Mouse (Mus musculus): ENCODE measurements around the gene Fam216a.
A peak's percentile ranks its signal among the peaks of the same experiment; 100 is the strongest.
"Not testable (repeated sequence)": the region's sequence is repeated elsewhere in the genome, so short reads cannot be mapped to it uniquely, and the experiment has no call there.

Gene Fam216a

DNA sequence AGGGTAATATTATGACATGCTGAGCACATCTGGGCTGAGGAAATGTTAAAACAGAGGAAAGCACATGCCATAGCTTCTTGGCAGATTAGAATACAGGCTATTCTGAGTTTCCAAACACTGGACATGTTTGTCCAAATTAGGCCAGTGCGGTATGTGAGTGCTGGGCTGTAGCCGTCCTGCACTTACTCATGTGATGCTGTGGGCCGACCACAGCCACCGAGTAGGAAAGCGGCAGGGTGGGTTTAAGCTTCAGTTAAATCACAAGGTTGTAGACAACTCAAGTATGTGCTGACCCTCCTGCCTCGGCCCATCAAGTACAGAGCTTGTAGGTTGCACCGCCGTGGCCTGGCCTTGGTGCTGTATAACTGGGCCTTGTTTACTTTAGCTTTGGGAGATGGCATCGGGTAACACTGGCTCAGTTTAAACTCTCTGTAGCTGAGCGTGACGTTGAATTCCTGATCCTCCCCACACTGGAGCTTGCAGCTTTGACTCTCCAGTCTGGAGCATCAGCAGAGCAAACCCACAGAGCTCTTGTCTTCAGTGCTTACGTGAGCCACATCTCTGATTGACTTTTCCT lies 51.9 kb downstream of the Fam216a start:
- DNase-seq (ENCODE audit: low read depth, low spot score): no peak

DNA sequence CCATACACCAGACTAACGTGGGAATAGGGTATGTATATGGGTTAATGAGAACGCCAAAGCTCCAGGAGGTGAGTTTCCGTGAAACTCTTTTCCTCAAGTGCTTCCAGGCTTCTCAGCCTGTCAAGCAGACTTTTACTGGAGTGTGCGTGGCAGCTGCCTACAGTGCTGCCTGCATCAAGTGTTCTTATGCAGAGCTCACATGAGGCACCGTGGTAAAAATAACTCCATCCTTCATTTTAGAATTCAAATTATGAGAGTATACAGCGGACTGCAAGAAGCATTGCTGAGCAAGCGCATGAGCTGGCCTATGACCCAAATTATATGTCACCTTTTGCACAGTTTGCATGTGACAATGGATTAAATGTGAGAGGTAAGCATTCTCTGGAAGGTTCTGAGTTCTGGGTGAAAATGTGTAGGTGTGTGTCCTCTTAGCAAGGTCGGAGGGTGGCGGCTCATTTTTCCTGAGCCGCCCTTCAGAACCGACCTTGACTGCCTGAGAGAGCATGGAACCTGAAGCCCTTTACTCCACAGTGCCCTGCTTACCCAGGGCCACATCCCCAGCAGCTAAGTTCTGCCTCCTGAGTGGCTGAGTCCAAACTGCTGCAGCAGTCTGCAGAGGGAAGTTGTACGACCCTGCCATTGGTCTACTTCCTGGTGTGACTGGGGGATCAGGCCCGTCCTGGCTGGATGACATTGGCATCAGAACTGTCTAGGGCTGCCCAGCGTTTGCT lies 52.5 kb downstream of the Fam216a start:
- no peak for DNase-seq (ENCODE audit: low read depth, low spot score)

DNA sequence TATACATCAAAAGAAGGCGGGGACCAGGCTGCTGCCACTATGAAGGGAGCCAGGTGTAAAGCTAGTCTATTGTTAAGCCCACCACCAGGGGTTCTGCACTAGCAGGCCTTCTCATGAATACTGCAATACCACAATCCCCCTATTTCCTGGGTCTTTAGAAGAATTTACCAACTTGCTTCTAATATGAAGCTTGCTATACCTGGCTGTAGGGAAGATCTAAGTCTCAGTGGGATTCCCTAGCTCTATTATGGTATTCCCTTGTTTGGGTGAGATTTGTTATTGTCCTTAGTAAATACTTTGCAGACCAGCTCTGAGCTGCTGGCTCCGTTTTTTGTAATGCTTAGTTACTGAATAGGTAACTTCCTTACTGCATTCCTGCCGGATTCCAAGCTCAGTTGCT lies 53.2 kb downstream of the Fam216a start:
- not testable (repeated sequence) for DNase-seq (ENCODE audit: low read depth, low spot score)

DNA sequence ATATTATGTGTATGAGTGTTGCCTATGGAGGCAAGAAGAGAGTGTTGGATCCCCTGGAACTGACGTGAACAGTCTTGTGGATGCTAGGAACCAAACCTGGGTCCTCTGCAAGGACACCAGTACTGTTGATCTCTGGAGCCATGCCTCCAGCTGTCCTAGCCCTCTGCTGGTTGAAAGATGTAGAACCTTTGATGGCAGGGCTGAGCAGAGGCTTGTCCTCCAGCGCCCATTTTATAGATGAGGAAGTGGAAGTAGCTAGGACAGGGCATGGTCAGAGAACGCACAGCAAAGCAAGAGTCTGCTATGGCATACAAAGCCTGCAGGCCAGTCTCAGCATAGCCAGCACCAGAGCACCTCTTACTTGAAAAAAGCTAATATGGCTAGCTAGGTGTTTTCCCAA lies 54.1 kb downstream of the Fam216a start:
- DNase-seq (ENCODE audit: low read depth, low spot score): peak; percentile 39

DNA sequence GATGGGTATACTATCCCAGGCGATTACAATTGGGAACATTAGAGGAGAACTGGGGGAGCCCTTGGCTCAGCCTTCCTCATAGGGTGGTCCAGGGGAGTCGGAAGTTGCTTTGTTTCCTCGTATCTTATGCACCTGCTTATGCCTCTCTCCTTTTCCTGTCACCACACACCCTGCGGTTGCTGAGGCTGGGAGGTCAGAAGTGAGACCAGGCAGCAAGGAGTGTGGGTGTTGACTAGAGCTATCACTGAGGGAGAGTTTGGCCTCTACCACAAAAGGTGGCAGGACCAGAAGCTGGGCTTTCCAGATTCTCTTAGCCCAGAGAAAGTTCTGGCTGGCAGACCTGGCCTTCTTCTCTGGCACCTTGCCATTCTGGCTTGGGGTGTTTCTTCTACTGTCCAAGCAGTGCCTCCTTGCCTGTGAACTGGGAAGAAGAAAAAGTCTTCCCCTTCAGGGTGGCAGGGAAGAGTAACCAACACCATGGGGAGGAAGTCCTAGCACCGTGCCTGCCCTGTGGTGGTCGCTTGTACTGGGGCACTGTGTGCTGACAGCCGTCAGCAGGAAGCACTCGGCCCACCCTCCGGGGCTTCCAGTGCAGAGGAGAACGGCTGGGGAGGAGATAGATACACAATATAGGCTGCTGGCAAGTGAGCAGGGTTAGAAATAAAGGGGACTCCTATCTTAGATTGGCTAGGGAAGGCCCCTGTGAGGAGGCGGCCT lies 54.7 kb downstream of the Fam216a start:
- DNase-seq (ENCODE audit: low read depth, low spot score): no peak

DNA sequence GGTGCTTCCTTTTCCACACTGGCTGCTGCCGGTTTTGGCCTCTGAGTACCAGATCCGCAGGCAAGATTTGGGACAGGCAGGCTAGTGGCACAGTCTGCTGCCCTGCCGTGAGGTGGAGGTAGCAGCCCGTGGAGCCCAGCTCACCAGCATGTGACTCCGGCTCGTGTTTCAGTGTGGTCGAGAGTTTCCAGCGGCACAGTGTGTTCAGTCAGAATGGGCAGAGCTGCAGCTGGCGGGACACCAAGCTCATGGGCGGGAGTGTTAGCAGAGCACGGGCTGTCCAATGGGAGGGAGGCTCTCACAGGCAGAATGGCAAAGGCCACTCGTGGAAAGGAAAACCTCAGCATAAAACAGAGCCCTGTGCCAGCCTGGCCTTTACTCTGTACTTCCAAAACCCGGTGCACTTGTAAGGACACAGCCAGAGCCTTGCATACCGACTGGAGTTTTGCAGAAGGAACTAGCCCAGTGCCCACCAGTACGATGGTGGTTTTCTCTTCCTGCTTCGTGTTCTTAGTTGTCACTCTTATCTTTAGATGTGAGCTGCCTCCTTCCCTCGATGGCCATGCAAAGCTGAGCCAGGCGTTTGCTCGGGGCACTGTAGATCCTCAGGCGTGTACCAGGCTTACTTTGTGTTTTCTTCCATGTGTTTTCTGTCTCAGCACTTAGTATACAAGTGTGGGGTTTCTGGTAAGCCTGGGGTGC lies 57.0 kb downstream of the Fam216a start:
- no peak for DNase-seq (ENCODE audit: low read depth, low spot score)
